Mouse (Mus musculus) CD8-positive naive resting alpha-beta T cell, adult 57 days (primary cell): ENCODE results near the gene Fahd1. TPM values are rescaled to one million over a fixed set of nuclear protein-coding genes. Genes with fewer than 3 reads are reported as not detected.

ENCODE experiments used
- total RNA-seq: library from RNA; stranded (reverse); gene quantifications from one replicate; pipeline ENCODE4 v1.2.4, GENCODE M21; 2023

Gene Fahd1
- total RNA-seq: 2.0 TPM

GRCm38 (mm10) chr17:24850065-24850772 lies at the start of gene Fahd1:
TSS of gene Fahd1 (minus strand) at chr17:24850364.

GRCm38 (mm10) chr17:24896241-24896992 lies 46.3 kb upstream of the Fahd1 start, which contains the start of gene Nme3:
TSS of gene Nme3 (plus strand) at chr17:24896500.

GRCm38 (mm10) chr17:24894995-24895547 lies 44.9 kb upstream of the Fahd1 start, which contains the start of the genes Eme2 and Mrps34:
TSS of gene Eme2 (minus strand) at chr17:24895087.
TSS of gene Mrps34 (plus strand) at chr17:24895116.

GRCm38 (mm10) chr17:24886134-24886931 lies 36.2 kb upstream of the Fahd1 start, which contains the start of the genes Nubp2 and Spsb3:
TSS of gene Nubp2 (minus strand) at chr17:24886349.
TSS of gene Spsb3 (plus strand) at chr17:24886643.

GRCm38 (mm10) chr17:24865776-24866175 lies 15.6 kb upstream of the Fahd1 start, which contains the start of gene Igfals:
TSS of gene Igfals (plus strand) at chr17:24865997.

GRCm38 (mm10) chr17:24839842-24840241 lies 10.3 kb downstream of the Fahd1 start, which contains the start of gene Hagh:
TSS of gene Hagh (plus strand) at chr17:24840143.

GRCm38 (mm10) chr17:24803952-24804951 lies 45.9 kb downstream of the Fahd1 start, which contains the start of gene Meiob:
TSS of gene Meiob (plus strand) at chr17:24804289.

Other genes starting within 250 kb of the Fahd1 start
- 70.5 TPM for gene Tsc2, start 217.7 kb downstream of the Fahd1 start, total RNA-seq
- gene Nthl1, start 217.7 kb downstream of the Fahd1 start, total RNA-seq: 4.3 TPM
- gene Slc9a3r2, start 200.0 kb downstream of the Fahd1 start, total RNA-seq: not detected
- not detected for gene Npw, start 191.9 kb downstream of the Fahd1 start, total RNA-seq
- gene Zfp598, start 180.7 kb downstream of the Fahd1 start, total RNA-seq: 62.1 TPM
- gene Syngr3, start 160.4 kb downstream of the Fahd1 start, total RNA-seq: not detected
- gene Gfer, start 154.2 kb downstream of the Fahd1 start, total RNA-seq: 12.7 TPM
- gene Noxo1, start 154.1 kb downstream of the Fahd1 start, total RNA-seq: 2.0 TPM
- 26.6 TPM for gene Tbl3, start 142.7 kb downstream of the Fahd1 start, total RNA-seq
- not detected for gene Rnf151, start 132.3 kb downstream of the Fahd1 start, total RNA-seq
- gene Rps2, start 132.2 kb downstream of the Fahd1 start, total RNA-seq: 1,667 TPM
- gene Ndufb10, start 125.9 kb downstream of the Fahd1 start, total RNA-seq: 68.1 TPM
- gene Rpl3l, start 122.5 kb downstream of the Fahd1 start, total RNA-seq: not detected
- gene Msrb1, start 113.7 kb downstream of the Fahd1 start, total RNA-seq: 32.5 TPM
- not detected for gene Hs3st6, start 97.4 kb downstream of the Fahd1 start, total RNA-seq
- not detected for gene Meiob, start 46.1 kb downstream of the Fahd1 start, total RNA-seq
- 33.1 TPM for gene Hagh, start 10.2 kb downstream of the Fahd1 start, total RNA-seq
- gene Igfals, start 15.6 kb upstream of the Fahd1 start, total RNA-seq: 0.67 TPM
- 53.6 TPM for gene Nubp2, start 36.0 kb upstream of the Fahd1 start, total RNA-seq
- 28.9 TPM for gene Spsb3, start 36.3 kb upstream of the Fahd1 start, total RNA-seq
- 66.2 TPM for gene Eme2, start 44.7 kb upstream of the Fahd1 start, total RNA-seq
- 44.8 TPM for gene Mrps34, start 44.8 kb upstream of the Fahd1 start, total RNA-seq
- gene Nme3, start 46.1 kb upstream of the Fahd1 start, total RNA-seq: 24.0 TPM
- 226 TPM for gene Mapk8ip3, start 86.6 kb upstream of the Fahd1 start, total RNA-seq
- 18.5 TPM for gene Jpt2, start 110.3 kb upstream of the Fahd1 start, total RNA-seq
- 36.7 TPM for gene Cramp1l, start 165.4 kb upstream of the Fahd1 start, total RNA-seq
- gene Ift140, start 165.7 kb upstream of the Fahd1 start, total RNA-seq: 31.4 TPM
- not detected for gene Tmem204, start 233.2 kb upstream of the Fahd1 start, total RNA-seq